Mouse (Mus musculus) liver, adult 10 weeks (tissue): ENCODE measurements around the gene Olfr1175-ps. TPM values are rescaled to one million over a fixed set of nuclear protein-coding genes. Genes with fewer than 3 reads are reported as not detected.

Experiments
- polyA plus RNA-seq: library from polyadenylated mRNA; stranded (reverse); fragments of 350-450 nt; fragmentation: Illumina TruSeq; extraction: RNeasy Lipid Tissue Mini Kit (QIAGEN cat#74804); gene quantifications from one replicate; pipeline ENCODE4 v1.2.3, GENCODE M21; 2014; ENCODE audit warnings: low read depth, low replicate concordance

The Olfr1175-ps gene
- polyA plus RNA-seq = not detected

DNA sequence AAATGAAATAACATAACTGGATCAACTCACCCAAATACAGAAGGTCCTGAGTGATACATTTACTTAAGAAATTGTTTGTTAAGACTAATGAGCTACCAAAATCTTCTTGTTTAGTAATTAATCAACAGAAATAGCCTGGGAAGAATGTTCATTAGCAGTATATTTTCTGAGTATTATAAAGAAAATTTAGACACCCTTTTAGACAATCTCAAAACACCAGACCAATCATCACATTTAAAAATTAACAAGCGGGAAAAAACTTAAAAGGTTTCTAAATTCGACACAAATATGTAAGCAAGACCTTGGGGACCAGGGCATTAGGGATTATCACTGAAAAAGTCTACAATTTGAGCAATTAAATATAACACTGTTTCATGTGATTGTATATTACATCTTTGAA lies at the start of gene Olfr1175-ps:
Gene Olfr1175-ps (minus strand): TSS at position 101 of the 400 bp plus-strand sequence.

DNA sequence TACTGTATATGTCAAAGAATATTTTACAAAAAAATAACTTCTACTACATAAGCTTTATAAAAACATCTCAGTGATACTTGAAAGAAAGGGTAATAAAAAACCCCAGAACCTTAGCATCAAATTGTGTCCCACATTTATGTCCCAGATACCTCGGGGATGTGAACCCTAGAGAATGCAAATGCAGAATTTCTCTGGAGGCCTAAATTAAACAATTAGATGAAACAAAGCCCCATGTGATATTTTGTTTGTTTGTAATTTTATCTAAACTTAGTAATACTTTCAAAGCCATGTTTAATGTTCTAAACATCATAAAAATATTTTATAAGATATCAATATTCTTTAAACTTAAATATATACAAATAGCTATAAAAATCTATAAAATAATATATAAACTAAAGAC lies 19.4 kb upstream of the Olfr1175-ps start, which contains the start of gene Olfr1177-ps:
Gene Olfr1177-ps (minus strand): TSS at position 101 of the 400 bp plus-strand sequence.

DNA sequence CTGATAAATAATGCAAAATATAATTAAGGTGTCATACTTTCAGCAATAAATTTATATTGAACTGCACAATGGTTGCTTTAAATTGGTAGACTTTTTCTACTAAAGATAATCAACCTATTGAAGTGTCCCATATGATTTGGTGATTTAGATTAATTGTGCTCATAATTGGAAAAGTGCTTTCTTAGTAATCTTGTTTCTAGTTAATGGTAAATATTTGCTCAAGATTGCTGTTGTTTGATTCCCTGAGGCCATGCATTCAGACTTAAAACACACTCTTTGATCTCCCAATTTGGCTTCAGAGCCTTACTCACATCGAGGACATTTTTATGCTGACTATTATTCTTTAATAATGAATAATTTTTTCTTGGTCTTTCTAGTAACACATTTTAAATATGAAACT lies 9.4 kb upstream of the Olfr1175-ps start, which contains the start of gene Olfr1176:
Gene Olfr1176 (plus strand): TSS at position 301 of the 400 bp plus-strand sequence.

DNA sequence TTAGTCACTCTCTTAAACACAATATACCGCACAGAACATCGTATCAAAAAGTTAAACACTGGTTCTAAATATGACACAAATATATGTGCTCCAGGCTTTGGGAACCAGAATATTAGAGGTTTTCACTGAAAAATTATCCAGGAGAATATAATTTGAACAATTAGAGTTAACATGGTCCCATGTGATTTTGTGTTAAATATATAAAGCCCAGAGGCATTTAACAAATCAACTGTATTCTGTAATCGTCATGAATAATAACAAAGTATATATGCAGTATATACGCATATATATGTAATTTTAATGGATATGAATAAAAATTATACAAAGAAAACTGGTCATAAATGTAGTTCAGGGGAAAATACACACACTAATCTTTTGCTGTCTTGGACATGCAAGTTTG lies 12.0 kb downstream of the Olfr1175-ps start, which contains the start of gene Olfr1174-ps:
Gene Olfr1174-ps (minus strand): TSS at position 101 of the 400 bp plus-strand sequence.

DNA sequence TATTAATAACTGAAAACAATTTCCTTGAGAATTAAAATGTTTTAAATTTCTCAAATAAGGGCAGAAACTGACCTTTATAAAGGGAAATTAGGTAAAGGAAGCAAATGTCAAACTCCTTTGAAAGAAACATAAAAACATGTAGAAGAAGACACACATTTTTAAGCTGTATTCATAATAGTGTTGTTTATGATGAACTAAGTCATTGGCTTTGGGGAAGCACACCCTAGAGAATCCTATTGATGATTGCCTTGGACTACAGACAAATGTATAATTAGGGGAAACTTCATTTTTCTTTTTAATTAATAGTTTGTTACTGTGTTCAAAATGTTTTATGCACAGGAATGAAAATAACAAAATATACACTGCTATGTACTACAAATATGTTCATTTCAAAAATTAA lies 47.2 kb downstream of the Olfr1175-ps start, which contains the start of gene Olfr1173:
Gene Olfr1173 (minus strand): TSS at position 101 of the 400 bp plus-strand sequence.

Other genes starting within 250 kb of the Olfr1175-ps start
- gene Olfr1164, start 233.2 kb downstream of the Olfr1175-ps start, polyA plus RNA-seq = not detected
- gene Olfr1166, start 198.9 kb downstream of the Olfr1175-ps start, polyA plus RNA-seq = not detected
- gene Olfr1167, start 172.0 kb downstream of the Olfr1175-ps start, polyA plus RNA-seq = not detected
- not detected for gene Olfr1168, start 145.3 kb downstream of the Olfr1175-ps start, polyA plus RNA-seq
- not detected for gene Olfr1170, start 98.9 kb downstream of the Olfr1175-ps start, polyA plus RNA-seq
- not detected for gene Olfr1173, start 47.3 kb downstream of the Olfr1175-ps start, polyA plus RNA-seq
- not detected for gene Olfr1174-ps, start 12.1 kb downstream of the Olfr1175-ps start, polyA plus RNA-seq
- not detected for gene Olfr1176, start 9.5 kb upstream of the Olfr1175-ps start, polyA plus RNA-seq
- gene Olfr1177-ps, start 19.3 kb upstream of the Olfr1175-ps start, polyA plus RNA-seq = not detected
- gene Olfr1178, start 59.8 kb upstream of the Olfr1175-ps start, polyA plus RNA-seq = not detected
- not detected for gene Olfr1179, start 79.2 kb upstream of the Olfr1175-ps start, polyA plus RNA-seq
- gene Olfr1180, start 91.9 kb upstream of the Olfr1175-ps start, polyA plus RNA-seq = not detected
- not detected for gene Olfr1181, start 99.0 kb upstream of the Olfr1175-ps start, polyA plus RNA-seq
- gene Gm13757, start 121.9 kb upstream of the Olfr1175-ps start, polyA plus RNA-seq = not detected
- not detected for gene Olfr1183, start 127.7 kb upstream of the Olfr1175-ps start, polyA plus RNA-seq
- not detected for gene Olfr1184, start 156.4 kb upstream of the Olfr1175-ps start, polyA plus RNA-seq
- gene Olfr1185-ps1, start 166.1 kb upstream of the Olfr1175-ps start, polyA plus RNA-seq = not detected
- not detected for gene Olfr1186, start 191.3 kb upstream of the Olfr1175-ps start, polyA plus RNA-seq
- not detected for gene Olfr1188, start 229.7 kb upstream of the Olfr1175-ps start, polyA plus RNA-seq